Mouse (Mus musculus) thymus, postnatal 25 days (tissue): ENCODE measurements around the gene Hoxd8.
A peak's percentile ranks its signal among the peaks of the same experiment; 100 is the strongest.

ENCODE experiments used
- DNase-seq: peaks from one replicate; pipeline ENCODE4 v3.0.0; 2022

The Hoxd8 gene

DNA sequence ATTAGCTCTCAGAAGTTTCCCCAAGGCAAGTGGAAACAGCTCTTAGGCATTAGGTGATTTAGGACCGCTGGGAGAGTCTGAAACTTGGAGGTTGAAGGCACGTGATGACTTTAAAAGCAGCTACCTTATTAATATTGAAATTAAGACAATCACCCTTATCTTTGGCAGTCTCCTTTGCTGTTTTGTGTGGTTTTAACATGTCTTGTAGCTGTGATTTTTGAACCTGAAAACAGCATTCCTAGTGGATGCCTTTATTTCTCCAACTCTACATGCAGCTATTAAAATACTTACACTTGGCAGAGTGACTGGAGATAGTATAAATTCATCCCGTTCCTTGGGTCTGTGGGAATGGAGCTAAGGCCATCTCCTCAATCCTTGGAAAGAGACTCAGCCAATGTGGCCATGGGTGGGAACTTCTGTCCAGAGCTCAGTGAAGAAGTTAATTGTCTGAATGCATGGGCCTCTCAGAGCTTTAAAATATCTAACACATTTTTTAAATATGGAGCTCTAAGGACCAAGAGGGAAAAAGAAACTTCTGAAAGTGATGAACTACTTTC is 33.7 kb upstream of the Hoxd8 start:
- no peak for DNase-seq

DNA sequence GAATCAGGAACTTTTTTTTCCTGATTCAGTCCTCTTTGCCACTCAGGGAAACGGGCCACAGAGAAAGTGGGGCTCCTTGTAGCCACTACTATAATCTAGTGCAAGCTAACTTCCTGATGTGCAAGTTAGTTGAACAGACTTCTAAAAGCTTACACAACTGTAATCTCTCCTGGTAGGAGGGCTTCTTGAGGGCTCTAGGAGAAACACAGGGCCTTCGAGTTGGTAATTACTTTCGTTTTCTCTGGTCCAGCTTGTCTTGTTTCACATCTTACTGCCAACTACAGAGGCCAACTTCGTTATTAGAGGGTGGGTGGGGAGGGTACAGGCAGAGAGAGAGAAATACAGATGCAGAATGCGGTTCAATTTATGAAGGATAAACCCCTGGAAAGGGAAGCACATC is 32.6 kb upstream of the Hoxd8 start:
- DNase-seq: no peak

DNA sequence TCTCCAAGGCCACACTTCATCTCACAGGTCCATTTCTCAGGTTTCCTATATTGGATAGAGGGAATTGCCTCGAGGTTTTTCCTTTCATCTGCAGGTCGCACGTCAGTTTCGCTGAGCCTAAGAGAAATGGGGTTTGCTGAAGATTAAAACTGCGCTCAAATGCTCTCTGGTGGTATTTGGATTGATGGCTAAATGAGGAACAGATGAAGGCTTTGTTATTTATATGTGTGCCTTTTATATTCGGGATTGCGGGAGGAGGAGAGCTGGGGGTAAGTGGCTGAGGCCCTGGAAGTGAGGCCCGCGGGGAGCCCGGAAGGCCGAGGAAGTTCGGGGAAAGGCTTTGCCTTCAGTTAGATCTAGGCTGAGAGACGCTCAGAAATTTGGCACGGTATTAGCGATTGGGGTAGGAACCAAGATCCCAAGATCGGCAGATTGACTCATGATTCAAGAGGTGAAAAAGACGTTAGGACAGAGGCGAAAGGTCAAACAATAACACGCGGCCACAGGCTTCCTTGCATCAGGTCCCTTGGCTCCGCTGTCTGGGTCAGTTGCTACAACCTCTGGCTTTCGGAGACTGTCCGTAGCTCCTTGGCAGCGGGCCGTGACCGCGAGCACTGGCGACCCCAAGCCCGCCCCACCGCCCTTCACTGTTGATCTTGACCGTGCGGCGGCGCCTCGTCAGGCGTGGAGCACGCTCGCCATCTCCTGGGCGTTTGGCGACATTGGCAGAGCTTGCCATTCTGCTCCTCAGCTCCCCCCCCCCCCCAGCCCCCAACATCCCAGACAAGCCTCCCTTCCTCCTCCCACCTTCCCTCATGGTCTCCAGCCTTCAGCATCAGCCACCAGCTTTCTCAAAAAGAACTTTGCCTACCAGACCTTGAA is 31.7 kb upstream of the Hoxd8 start:
- peak; percentile 40 for DNase-seq

DNA sequence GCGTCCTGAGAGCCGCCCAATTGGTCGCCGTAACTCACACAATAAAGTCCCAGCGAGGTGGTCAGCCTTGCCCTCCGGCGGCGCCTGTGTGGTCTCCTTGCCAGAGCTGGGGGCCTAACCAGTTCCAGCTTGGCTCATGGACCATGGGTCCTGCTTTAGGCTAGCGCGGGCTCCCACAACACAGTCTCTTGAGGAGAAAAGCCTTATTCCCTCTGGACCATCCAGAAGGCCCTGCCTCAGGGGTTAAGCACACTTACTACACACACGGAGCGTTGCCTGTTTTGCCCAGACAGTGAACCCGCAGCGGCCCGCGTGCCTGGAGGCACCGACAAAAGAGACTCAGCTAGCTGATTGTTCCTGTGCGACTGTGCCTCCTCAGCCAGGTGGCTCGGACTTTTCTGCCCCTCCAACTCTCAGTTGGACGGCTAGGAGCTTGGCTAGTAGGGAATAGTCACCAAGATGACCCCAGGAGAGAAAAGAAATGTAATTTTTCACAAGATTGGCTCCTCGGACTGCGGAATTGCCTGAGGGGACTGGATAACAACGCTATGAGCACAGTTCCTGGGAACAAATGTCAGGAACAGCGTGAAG is 30.5 kb upstream of the Hoxd8 start:
- no peak for DNase-seq

DNA sequence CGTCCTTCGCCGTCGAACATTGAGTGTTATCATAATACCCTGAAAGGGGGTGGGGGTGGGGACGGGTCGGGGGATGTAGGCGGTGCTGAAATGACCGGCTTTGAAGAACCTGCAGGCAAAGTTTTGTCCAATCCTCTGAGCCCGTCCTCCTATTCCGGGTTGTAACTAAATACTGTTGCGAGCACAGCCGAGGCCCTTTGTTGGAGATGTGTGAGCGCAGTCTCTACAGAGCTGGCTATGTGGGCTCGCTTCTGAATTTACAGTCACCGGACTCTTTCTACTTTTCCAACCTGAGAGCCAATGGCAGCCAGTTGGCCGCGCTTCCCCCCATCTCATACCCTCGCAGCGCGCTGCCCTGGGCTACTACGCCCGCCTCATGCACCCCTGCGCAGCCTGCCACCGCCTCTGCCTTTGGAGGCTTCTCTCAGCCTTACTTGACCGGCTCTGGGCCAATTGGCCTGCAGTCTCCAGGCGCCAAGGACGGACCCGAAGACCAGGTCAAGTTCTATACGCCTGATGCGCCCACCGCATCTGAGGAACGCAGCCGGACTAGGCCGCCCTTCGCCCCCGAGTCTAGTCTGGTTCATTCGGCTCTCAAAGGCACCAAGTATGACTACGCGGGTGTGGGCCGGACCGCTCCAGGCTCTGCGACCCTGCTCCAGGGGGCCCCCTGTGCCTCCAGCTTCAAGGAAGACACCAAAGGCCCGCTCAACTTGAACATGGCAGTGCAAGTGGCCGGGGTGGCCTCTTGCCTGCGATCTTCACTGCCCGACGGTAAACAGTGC is 29.3 kb upstream of the Hoxd8 start, which contains the start of gene Hoxd12:
Gene Hoxd12 (plus strand): TSS at position 133 of the 785 bp plus-strand sequence.
- DNase-seq: no peak

DNA sequence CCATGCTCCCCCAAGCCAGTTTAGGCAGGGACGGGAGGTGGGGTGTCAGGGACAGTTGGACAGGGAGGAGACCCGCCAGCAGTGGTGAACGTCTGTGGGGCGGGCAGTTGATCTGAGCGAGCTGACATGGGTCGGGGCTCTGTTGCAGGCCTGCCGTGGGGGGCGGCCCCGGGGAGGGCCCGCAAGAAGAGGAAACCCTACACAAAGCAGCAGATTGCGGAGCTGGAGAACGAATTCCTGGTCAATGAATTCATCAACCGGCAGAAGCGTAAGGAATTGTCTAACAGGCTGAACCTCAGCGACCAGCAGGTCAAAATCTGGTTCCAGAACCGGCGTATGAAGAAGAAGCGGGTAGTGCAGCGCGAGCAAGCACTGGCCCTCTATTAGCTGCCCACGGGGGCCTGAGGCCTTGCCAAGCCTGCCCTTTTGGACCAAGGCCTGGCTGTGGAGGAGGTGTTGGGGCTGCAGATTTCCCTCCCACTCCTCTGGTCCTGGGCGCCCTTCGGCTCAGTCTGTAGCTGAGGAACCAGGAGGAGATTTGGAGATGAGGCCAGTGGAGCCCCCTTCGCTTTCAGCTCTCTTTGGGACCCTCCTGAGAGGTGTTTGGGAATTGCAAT is 28.6 kb upstream of the Hoxd8 start:
- no peak for DNase-seq

DNA sequence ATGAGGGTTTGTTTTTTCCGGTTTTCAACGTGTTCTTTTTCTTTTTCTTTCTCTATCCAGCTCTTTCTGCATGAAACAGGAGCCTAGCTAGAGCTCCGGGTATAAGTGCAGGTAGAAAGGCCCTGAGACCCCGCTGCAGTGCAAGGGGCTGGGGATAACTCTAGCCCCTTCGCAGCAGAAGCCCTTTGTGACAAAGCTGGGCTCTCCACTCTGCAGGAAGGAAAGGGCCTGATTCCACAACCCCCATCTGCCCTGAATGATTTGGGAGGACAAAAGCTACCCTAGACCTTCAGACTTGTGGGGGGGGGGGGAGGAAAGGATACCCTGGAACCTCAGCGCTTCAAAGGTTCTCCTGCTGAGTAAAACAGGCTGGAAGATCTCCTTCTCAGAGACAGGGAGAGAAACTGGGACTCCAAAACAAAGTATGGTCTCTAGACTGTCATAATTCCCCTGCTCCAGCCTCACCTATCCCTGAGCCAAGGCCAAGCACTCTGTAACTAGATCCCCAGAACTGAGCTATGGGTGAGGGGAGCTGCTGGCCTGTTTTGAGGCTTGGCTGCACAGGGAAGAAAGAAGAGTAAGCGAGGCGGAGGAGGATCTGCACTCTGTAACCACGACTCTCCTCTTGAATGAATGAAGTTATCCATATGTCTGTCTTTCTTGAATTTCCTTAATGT is 27.9 kb upstream of the Hoxd8 start:
- no peak for DNase-seq

DNA sequence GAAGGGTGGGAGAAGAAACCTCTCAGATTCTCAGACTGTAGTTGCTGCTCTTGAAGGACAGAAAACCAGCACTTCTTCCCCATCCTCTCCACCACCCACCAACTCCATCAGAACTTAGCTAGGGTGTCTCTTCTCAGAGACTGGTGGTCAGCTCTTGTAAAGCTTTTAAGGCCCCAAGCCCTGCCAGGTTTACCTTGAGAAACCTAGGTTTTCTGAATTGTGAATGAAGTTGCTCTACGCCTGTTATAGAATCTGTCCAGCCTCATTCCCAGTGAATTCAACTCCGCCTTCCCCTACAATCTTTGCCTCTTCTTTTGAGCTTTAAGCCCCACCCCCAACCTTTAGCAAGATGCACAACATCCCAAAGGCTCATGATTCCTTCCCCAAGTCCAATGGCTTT is 27.3 kb upstream of the Hoxd8 start:
- DNase-seq: no peak

DNA sequence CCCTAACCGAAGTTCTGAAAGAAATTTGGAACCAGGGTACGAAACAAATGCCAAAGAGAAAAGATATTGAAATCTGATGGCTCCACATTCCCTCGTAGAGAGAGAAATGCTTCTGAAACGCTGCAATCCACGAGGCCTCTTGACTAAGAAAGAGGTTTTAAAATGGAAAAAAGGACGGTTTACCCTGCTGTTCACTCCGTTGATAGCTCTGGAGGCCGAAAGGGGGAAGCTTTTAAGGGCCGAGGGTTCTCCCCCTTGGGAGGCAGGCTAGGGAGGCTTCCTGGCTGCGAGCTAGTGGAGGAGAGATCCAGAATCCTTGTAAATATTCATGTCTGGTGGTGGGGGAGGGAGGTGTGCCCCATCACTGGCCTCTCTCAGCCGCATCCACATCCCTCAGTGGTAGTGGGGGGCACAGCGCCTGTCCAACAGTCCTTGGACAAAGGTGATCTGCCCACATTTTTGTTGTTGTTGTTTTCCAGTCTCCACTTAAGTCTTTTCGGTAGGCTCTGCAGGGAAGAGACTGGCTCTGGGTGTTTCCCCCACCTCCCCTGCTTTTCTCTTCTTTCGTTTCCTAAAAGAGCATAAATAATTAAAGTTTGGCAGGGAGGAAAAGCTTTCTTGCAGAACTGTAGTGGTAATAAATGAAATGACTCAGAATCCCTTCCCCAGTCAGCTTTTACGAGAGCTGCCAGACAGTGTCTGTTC is 25.4 kb upstream of the Hoxd8 start, which contains the start of gene Hoxd11:
Gene Hoxd11 (plus strand): TSS at position 667 of the 705 bp plus-strand sequence.
- no peak for DNase-seq

DNA sequence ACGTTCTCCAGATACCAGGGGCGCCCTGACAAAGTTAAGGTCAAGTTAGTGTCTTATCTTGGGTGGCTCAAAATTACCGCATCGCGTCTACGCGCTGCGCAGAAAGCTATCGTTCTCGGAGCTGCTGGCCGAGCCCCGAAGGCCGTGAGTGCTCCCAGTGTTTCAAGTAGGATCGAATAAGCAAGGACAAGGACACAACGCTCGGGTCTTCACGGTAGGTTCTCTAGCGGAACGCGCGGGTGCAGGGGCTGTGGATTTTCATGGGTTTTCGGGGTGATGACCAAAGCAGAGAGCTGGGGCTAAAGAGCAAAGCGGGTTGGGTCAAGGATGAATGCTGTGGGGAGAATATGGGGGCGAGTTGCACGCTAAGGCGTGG is 24.8 kb upstream of the Hoxd8 start:
- no peak for DNase-seq

DNA sequence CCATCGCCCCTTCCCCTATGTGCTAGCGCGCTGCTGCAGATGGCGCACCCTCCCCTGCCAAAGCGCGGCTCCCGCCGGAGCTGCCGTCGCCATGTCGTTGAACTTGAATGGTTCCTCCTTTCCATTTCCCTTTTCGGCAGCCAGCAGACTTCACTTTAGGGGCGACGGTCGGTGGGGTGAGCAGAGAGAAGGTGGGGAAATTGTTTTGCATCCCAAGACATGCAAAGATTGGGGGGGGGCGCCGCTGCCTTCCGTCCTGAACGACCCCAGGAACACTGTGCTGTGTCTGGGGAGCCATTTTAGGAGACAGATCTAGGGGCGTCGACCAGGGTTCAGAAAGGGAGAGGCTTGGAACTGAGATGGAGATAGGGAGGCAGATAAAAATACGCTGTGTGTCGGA is 24.4 kb upstream of the Hoxd8 start:
- DNase-seq: no peak

DNA sequence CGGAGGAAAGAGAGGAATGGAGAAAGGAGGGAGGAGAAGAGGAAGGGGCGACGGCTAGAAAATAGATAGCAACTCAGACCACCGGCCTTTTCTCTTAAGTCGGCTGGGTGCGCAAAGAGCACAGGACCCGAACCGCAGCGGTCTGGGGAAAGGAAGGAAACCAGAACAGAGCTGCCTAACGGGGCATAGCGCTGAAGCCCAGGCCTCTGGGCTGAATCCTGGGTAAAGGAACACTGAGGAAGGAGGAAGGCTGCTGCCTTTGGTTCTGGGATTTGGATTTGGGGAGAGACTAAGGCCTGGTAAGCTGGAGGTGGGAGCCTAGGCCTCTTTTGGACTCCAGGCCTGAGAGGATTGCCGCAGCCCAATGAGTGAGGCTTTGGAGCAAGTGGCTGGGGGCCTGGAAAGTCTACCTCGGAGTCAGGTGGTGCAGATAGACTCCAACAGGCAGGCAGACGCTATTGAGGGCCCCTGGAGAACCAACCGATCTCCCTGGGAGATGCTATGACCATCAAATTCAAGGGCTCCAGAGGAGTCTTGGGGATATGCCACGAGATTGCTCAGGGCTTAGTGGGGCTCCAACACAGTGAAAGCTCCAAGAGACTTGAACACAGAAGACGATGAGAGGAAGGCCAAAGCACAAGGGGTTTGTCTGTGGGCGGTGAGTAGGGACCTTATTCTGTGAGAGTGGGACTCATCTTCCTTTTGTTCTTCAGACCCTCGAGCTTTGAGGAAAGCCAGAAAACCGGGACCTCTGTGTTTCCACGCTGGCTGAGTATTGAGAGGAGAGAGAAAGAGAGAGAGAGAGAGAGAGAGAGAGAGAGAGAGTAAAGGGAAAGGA is 23.6 kb upstream of the Hoxd8 start:
- DNase-seq: no peak

DNA sequence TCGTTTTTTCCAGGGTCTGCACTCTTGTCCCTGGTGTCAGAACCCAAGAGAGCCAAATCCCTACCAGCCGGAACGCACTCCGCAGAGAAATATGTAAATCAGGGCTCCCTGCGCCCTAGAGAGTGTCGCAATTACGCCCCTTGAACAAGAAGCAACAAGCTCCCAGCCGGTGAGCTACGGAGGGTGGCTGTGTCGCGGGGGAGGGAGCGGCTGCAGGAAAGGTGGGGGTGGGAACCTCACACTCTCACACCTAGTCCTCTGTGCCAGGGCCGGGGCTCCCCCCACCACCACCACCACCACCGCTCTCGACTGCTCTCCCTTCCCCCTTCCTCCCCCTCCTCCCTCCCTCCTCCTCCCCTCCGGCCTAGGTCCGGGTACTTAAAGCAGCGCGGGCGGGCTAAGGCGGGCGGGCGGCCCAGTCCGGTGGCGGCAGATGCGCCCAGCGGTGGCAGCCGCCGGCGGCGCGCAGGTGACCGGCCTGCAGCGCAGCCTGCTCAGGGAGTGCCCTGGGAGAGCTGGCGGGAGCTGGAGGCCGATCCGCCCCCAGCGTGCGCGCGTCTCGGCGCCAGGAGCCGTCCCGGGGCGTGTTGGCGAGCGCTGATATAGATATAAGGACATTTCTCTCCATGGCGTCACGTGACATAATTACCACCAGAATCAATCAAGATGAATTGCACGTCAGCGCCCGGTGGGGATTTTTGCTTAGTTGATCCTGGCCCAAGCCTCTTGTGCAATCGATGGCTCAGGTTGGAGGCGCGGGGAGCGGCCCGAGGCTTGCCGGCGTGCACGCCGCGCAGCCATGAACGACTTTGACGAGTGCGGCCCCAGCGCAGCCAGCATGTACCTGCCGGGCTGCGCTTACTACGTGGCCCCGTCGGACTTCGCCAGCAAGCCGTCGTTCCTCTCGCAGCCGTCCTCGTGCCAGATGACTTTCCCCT is 22.6 kb upstream of the Hoxd8 start:
- DNase-seq: no peak

DNA sequence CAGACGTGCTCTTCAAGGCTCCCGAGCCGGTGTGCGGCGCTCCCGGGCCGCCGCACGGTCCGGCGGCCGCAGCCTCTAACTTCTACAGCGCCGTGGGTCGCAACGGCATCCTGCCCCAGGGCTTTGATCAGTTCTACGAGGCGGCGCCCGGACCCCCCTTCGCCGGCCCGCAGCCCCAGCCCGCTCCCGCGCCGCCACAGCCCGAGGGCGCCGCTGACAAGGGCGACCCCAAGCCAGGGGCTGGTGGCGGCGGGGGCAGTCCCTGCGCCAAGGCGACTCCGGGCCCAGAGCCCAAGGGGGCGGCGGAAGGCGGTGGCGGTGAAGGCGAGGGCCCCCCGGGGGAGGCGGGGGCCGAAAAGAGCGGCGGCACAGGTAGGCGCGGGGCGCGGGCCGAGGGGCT is 21.6 kb upstream of the Hoxd8 start:
- DNase-seq: no peak

DNA sequence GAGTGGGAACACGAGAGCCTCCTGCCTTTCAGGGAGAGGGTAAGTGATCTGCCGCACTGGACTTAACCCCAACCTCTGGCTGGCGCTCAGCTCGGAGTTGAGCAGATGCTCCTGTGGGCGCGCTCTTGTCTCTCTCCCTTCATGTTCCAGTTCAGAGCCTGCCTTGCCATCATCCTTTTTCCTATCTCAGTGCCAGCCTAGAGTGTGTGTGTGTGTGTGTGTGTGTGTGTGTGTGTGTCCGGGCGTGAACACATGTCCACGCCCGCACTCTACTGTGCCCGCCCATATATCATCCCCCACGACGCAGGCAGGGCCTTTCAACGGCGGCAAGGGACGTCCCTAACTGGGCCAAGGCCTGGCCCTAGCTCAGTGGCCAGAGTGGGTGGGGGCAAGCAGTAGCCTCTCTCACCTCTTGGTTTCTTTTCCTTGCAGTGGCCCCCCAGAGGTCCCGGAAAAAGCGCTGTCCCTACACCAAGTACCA is 20.9 kb upstream of the Hoxd8 start:
- no peak for DNase-seq

DNA sequence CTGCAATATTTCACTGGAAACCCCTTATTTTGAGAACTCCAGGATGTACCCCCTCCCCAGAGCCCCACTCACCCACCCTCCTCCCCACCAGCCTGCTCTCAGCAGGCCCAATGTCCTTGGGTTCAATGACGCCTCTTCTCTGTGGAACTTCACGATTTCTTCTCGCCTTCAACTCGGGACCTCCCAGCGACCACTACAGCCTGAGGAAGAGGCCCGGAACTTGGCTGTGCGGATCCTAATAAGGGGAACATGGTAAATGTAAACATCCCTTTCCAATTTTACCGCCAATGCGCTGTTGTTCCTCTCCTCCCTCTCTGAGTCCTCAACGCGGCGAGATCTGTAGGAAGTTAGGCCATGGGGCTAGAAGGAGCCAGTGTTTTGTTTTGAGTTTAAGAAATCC is 20.3 kb upstream of the Hoxd8 start:
- no peak for DNase-seq

DNA sequence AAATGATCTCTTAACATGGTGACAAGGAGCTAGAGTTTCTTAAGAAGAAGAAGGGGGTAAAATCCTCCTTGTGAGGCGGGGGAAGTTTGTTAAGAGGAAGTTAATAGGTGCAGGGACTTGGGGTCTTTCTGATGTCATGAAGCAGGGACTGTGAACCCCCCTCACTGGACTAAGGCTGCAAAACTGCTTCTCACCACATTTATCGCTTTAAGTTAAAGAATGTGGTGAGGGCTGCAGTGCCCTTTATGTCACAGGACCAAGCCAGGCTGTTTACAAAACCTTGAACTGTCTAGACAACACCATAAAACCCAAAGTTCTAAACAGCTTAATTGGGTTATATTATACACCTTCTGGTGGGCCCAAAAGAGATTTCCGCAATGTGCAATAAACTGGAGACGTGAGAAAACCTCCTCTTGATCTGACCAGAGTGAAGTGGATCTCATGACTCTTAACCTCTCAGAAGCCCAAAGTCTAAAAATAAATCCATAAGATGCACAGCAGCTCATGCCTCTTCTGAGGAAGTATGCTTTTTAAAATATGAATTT is 19.3 kb upstream of the Hoxd8 start:
- no peak for DNase-seq

DNA sequence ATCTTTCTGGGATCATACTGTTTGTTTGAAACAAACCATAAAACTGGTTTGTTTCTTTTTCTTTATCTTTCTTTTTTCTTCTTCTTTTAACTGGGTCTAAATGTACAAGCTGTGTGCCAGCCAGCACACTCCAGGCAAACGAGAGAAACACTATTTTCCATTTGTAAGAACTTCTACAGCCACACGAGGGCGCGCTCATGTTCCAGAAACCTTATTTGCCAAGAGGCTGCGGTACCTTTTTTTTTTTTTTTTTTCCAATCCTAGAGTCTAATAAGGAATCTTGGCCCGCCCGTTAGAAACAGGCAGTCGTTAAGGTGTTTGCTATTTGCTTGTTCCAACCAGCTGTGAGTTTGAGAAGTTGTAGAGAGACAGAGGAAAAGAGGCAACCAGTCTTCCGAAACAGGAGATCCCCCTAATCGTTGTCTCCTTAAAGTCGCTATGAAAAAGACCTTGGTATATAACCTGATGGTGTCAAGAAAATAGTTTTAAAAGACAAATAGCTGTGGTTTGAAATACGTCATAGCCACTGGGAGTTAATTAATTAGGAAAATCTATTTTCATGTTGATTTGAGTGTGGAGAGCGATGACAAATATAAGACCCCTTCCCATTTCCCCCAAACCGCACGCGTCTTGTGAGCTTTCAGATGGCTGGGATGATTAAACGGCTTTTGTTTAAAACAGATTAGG is 18.0 kb upstream of the Hoxd8 start:
- DNase-seq: no peak
